Mouse (Mus musculus) MEL (cell line): ENCODE measurements at regions not wholly inside any gene's neighbourhood (a gene's known extent, or its start where the extent isn't known, plus 50 kb on each side); places are given as distances from the start of the nearest gene placed in this dataset.

Experiments
- DNase-seq: peaks from one replicate; pipeline ENCODE4 v3.0.0; 2011; ENCODE audit warnings: low read depth, low spot score
- H3K27ac ChIP-seq: 2 replicates; pipeline ENCODE4 v1.5.1; 2012; ENCODE audit warnings: low read depth, mild to moderate bottlenecking, control low read depth, low read length, moderate library complexity; ENCODE audit not compliant: control insufficient read depth
- H3K27me3 ChIP-seq, 2 experiments: fragments of 150-350 bp in 1 of 2; sonication (generic) in 1 of 2; 2 replicates each; pipeline ENCODE4 v1.6.1; 2012; ENCODE audit warnings: low read length in 2 of 2, mild to moderate bottlenecking in 2 of 2, improper control_type of control experiment in 1 of 2, moderate library complexity in 1 of 2; ENCODE audit not compliant: insufficient read depth in 2 of 2, control insufficient read depth in 1 of 2
- H3K36me3 ChIP-seq, 2 experiments: 2 replicates each; pipeline ENCODE4 v1.6.1; 2012 to 2014; ENCODE audit warnings: low read length in 2 of 2, improper control_type of control experiment in 1 of 2, inconsistent platforms in 1 of 2, mild to moderate bottlenecking in 1 of 2; ENCODE audit not compliant: insufficient read depth in 2 of 2, control insufficient read depth in 1 of 2
- H3K4me1 ChIP-seq, 2 experiments: fragments of 150-350 bp in 1 of 2; sonication (generic) in 1 of 2; 2 replicates each; pipeline ENCODE4 v1.6.1; 2012; ENCODE audit warnings: low read length in 2 of 2, improper control_type of control experiment in 1 of 2, mild to moderate bottlenecking in 1 of 2; ENCODE audit not compliant: insufficient read depth in 2 of 2, control insufficient read depth in 1 of 2
- H3K4me3 ChIP-seq, 2 experiments: fragments of 150-350 bp in 1 of 2; sonication (generic) in 1 of 2; 2 replicates each; pipeline ENCODE4 v1.5.1; 2012; ENCODE audit warnings: low read depth in 2 of 2, low read length in 2 of 2, mild to moderate bottlenecking in 2 of 2, moderate library complexity in 2 of 2, control low read depth in 1 of 2, improper control_type of control experiment in 1 of 2; ENCODE audit not compliant: control insufficient read depth in 1 of 2, insufficient read depth in 1 of 2
- H3K79me2 ChIP-seq: 2 replicates; pipeline ENCODE4 v1.6.1; 2012; ENCODE audit warnings: mild to moderate bottlenecking, low read length, moderate library complexity; ENCODE audit not compliant: control insufficient read depth, poor library complexity, insufficient read depth
- H3K9ac ChIP-seq: 2 replicates; pipeline ENCODE4 v1.6.1; 2012; ENCODE audit warnings: low read depth, mild to moderate bottlenecking, control low read depth, low read length, moderate library complexity; ENCODE audit not compliant: control insufficient read depth, poor library complexity, severe bottlenecking
- H3K9me3 ChIP-seq: fragments of 150-350 bp; sonication (generic); replicated peaks from 2 replicates; pipeline ENCODE4 v1.6.1; 2012; ENCODE audit warnings: mild to moderate bottlenecking, low read length, improper control_type of control experiment, moderate library complexity; ENCODE audit not compliant: insufficient read depth
- BHLHE40 ChIP-seq: IDR thresholded peaks from 2 replicates; pipeline ENCODE4 v1.6.1; 2012; ENCODE audit warnings: low read depth, mild to moderate bottlenecking, inconsistent platforms, low read length, improper control_type of control experiment, borderline replicate concordance
- CHD1 ChIP-seq: IDR thresholded peaks from 2 replicates; pipeline ENCODE4 v1.6.1; 2012; ENCODE audit warnings: low read depth, mild to moderate bottlenecking, inconsistent platforms, low read length, improper control_type of control experiment
- CHD2 ChIP-seq: IDR thresholded peaks from 2 replicates; pipeline ENCODE4 v1.6.1; 2011; ENCODE audit warnings: low read length, improper control_type of control experiment
- E2F4 ChIP-seq: IDR thresholded peaks from 2 replicates; pipeline ENCODE4 v1.6.1; 2011; ENCODE audit warnings: low read depth, low read length, improper control_type of control experiment, borderline replicate concordance
- EP300 ChIP-seq, 2 experiments: IDR thresholded peaks; 2 replicates each; pipeline ENCODE4 v1.6.1; 2011; ENCODE audit warnings: improper control_type of control experiment in 2 of 2, low read length in 2 of 2, low read depth in 1 of 2, mild to moderate bottlenecking in 1 of 2
- GABPA ChIP-seq: IDR thresholded peaks from 2 replicates; pipeline ENCODE4 v1.6.1; 2012; ENCODE audit warnings: low read depth, mild to moderate bottlenecking, inconsistent platforms, low read length, improper control_type of control experiment, moderate library complexity
- GATA1 ChIP-seq: IDR thresholded peaks from 2 replicates; pipeline ENCODE4 v1.6.1; 2011; ENCODE audit warnings: low read depth, low read length, improper control_type of control experiment
- HCFC1 ChIP-seq: IDR thresholded peaks from 2 replicates; pipeline ENCODE4 v1.6.1; 2012; ENCODE audit warnings: low read depth, mild to moderate bottlenecking, inconsistent platforms, low read length, improper control_type of control experiment, moderate library complexity
- JUND ChIP-seq: IDR thresholded peaks from 2 replicates; pipeline ENCODE4 v1.6.1; 2011; ENCODE audit warnings: low read depth, mild to moderate bottlenecking, improper control_type of control experiment, low read length
- MAFK ChIP-seq: IDR thresholded peaks from 2 replicates; pipeline ENCODE4 v1.6.1; 2011; ENCODE audit warnings: low read depth, mild to moderate bottlenecking, low read length, improper control_type of control experiment, borderline replicate concordance
- MAX ChIP-seq: IDR thresholded peaks from 2 replicates; pipeline ENCODE4 v1.6.1; 2011; ENCODE audit warnings: low read length, improper control_type of control experiment
- MAZ ChIP-seq: IDR thresholded peaks from 2 replicates; pipeline ENCODE4 v1.6.1; 2012; ENCODE audit warnings: low read depth, mild to moderate bottlenecking, inconsistent platforms, low read length, improper control_type of control experiment
- MXI1 ChIP-seq: IDR thresholded peaks from 2 replicates; pipeline ENCODE4 v1.6.1; 2011; ENCODE audit warnings: mild to moderate bottlenecking, low read depth, low read length, improper control_type of control experiment
- MYB ChIP-seq: IDR thresholded peaks from 2 replicates; pipeline ENCODE4 v1.6.1; 2011; ENCODE audit warnings: mild to moderate bottlenecking, low read depth, low read length, improper control_type of control experiment
- MYC ChIP-seq: IDR thresholded peaks from 2 replicates; pipeline ENCODE4 v1.6.1; 2011; ENCODE audit warnings: low read depth, mild to moderate bottlenecking, low read length, improper control_type of control experiment, moderate library complexity
- NELFE ChIP-seq: IDR thresholded peaks from 2 replicates; pipeline ENCODE4 v1.6.1; 2011; ENCODE audit warnings: low read depth, low read length, improper control_type of control experiment
- POLR2AphosphoS2 ChIP-seq: IDR thresholded peaks from 2 replicates; pipeline ENCODE4 v1.6.1; 2011; ENCODE audit warnings: low read length, improper control_type of control experiment
- POLR2AphosphoS5 ChIP-seq: IDR thresholded peaks from 2 replicates; pipeline ENCODE4 v1.6.1; 2012; ENCODE audit warnings: low read depth, borderline replicate concordance, mild to moderate bottlenecking, inconsistent platforms, low read length, moderate library complexity, mixed read lengths
- RCOR1 ChIP-seq: IDR thresholded peaks from 2 replicates; pipeline ENCODE4 v1.6.1; 2012; ENCODE audit warnings: low read depth, mild to moderate bottlenecking, inconsistent platforms, low read length, improper control_type of control experiment
- TBP ChIP-seq: IDR thresholded peaks from 2 replicates; pipeline ENCODE4 v1.8.0; 2011; ENCODE audit warnings: low read depth, low read length, improper control_type of control experiment
- TCF12 ChIP-seq: IDR thresholded peaks from 2 replicates; pipeline ENCODE4 v1.6.1; 2014; ENCODE audit warnings: low read depth, mild to moderate bottlenecking, inconsistent platforms, low read length, improper control_type of control experiment, moderate library complexity
- UBTF ChIP-seq: IDR thresholded peaks from 2 replicates; pipeline ENCODE4 v1.6.1; 2012; ENCODE audit warnings: low read depth, mild to moderate bottlenecking, inconsistent platforms, low read length, improper control_type of control experiment, moderate library complexity, borderline replicate concordance; ENCODE audit not compliant: insufficient read depth
- USF1 ChIP-seq: IDR thresholded peaks from 2 replicates; pipeline ENCODE4 v1.6.1; 2014; ENCODE audit warnings: low read depth, mild to moderate bottlenecking, inconsistent platforms, low read length, improper control_type of control experiment, moderate library complexity
- USF2 ChIP-seq, 2 experiments: IDR thresholded peaks; 2 replicates each; pipeline ENCODE4 v1.6.1; 2011 to 2012; ENCODE audit warnings: improper control_type of control experiment in 2 of 2, low read length in 2 of 2, borderline replicate concordance in 1 of 2, inconsistent platforms in 1 of 2, low read depth in 1 of 2, mild to moderate bottlenecking in 1 of 2; ENCODE audit not compliant: insufficient read depth in 1 of 2
- ZC3H11A ChIP-seq: IDR thresholded peaks from 2 replicates; pipeline ENCODE4 v1.6.1; 2012; ENCODE audit warnings: low read depth, mild to moderate bottlenecking, inconsistent platforms, low read length, improper control_type of control experiment
- ZMIZ1 ChIP-seq: IDR thresholded peaks from 2 replicates; pipeline ENCODE4 v1.6.1; 2012; ENCODE audit warnings: low read depth, mild to moderate bottlenecking, inconsistent platforms, low read length, improper control_type of control experiment, moderate library complexity
- ZNF384 ChIP-seq: IDR thresholded peaks from 2 replicates; pipeline ENCODE4 v1.6.1; 2012; ENCODE audit warnings: low read depth, mild to moderate bottlenecking, inconsistent platforms, low read length, improper control_type of control experiment

DNA sequence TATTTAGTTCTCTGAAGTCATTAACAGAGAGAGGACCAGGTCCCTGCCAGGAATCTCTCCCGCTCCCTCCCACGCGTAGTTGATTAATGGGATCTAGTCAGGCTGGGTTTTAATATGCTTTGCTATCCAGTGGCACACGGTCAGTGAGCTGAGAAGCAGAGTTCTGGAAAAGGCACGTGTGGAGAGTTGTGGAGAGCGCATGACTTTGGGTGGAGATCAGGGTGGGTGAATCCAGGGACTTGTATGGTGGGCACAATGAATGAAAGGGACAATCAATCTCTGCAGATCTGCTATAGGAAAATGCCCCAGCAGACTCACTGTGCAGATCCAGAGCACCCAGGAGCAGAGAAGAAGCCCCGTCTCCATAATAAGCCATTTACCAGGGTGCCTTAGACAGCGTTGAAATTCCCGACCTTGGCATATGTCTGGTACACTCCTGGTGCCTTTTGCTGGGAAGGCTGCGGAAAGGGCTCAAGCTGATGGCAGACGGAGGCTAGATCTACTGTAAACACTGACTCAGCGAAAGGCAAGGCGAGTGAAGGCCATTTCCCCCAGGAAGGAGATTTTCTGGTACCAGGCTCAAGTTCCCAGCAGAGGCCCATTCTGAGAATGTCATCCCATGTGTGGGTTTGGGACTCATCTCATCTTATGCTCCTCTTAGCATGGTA is 222.5 kb downstream of the Fam43a start:
- no peak for DNase-seq
- Histone ChIP-seq H3K79me2 (no peaks in the 10 kb centered on the region), H3K36me3 (no peaks in the 10 kb centered on the region), H3K4me3 (no peak overlapping the region), H3K27ac (no peak overlapping the region), H3K9me3 (no peaks in the 10 kb centered on the region), H3K4me1 (no peaks in the 10 kb centered on the region), H3K27me3 (peaks cover 10 to 17% of the 10 kb centered on the region in 2 experiments), H3K9ac (no peak overlapping the region)
- TF ChIP-seq ZMIZ1 (no peak), RCOR1 (no peak), POLR2AphosphoS5 (no peak), ZC3H11A (no peak), POLR2AphosphoS2 (no peak), EP300 (IDR thresholded peaks at IDR 0.05; ENCODE audit: low read depth in 1 of 2, low read length in 2 of 2) (no peak), UBTF (no peak), GATA1 (no peak), GABPA (no peak), CHD2 (no peak), MAX (no peak), E2F4 (no peak), USF2 (IDR thresholded peaks at IDR 0.05; ENCODE audit: borderline replicate concordance in 1 of 2, insufficient read depth in 1 of 2, low read depth in 1 of 2, low read length in 2 of 2) (no peak), MYC (no peak), HCFC1 (no peak), JUND (no peak), BHLHE40 (no peak), ZNF384 (no peak)

DNA sequence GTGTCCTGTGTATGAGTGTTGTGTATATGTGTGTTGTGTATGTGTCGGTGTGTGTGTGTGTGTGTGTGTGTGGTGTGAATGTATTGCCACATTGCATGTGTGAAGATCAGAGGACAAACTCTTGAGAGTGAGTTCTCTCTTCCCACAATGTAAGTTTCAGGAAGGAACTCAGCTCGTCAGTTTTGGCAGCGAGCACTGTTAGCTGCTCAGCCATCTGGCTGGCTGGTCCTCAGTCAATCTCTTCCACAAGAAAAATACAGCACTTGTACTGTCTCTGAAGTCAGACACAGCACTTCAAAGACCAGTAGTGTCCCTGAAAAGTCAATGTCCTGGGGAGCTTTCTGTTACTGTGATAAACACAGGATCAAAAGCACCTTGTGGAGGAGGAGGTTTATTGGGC is 226.6 kb downstream of the Fam43a start:
- no peaks in the 10 kb centered on the region for H3K4me1 ChIP-seq
- H3K9me3 ChIP-seq = no peaks in the 10 kb centered on the region
- no peak overlapping the region for H3K4me3 ChIP-seq
- H3K36me3 ChIP-seq = no peaks in the 10 kb centered on the region
- DNase-seq = no peak
- peaks cover 10 to 12% of the 10 kb centered on the region in 2 experiments for H3K27me3 ChIP-seq
- no peaks in the 10 kb centered on the region for H3K79me2 ChIP-seq
- TF ChIP-seq TBP (no peak), MAFK (no peak), RCOR1 (no peak), POLR2AphosphoS5 (no peak), USF2 (IDR thresholded peaks at IDR 0.05; ENCODE audit: borderline replicate concordance in 1 of 2, insufficient read depth in 1 of 2, low read depth in 1 of 2, low read length in 2 of 2) (no peak), USF1 (no peak), MYC (no peak), TCF12 (no peak), NELFE (no peak), HCFC1 (no peak), CHD1 (no peak), MAZ (no peak), MYB (no peak), EP300 (IDR thresholded peaks at IDR 0.05; ENCODE audit: low read depth in 1 of 2, low read length in 2 of 2) (no peak), ZMIZ1 (no peak), BHLHE40 (no peak), MXI1 (no peak), ZC3H11A (no peak)
- H3K27ac ChIP-seq = no peak overlapping the region
- H3K9ac ChIP-seq = no peak overlapping the region
